Mouse (Mus musculus) effector memory CD4-positive, alpha-beta T cell, adult 5 months (primary cell): ENCODE measurements around the gene Cyp4f17. TPM values are rescaled to one million over a fixed set of nuclear protein-coding genes. Genes with fewer than 3 reads are reported as not detected.

Experiments used
- polyA plus RNA-seq: library from polyadenylated mRNA; unstranded; fragments of 100-300 nt; shearing (Covaris generic); gene quantifications from one replicate; pipeline ENCODE4 v1.2.1, GENCODE M21; 2017

Gene Cyp4f17
- 0.94 TPM for polyA plus RNA-seq

GRCm38 (mm10) chr17:32505851-32506728 lies at the start of gene Cyp4f17:
Gene Cyp4f17 (plus strand): TSS chr17:32506050.

GRCm38 (mm10) chr17:32536051-32536866 lies 30.4 kb downstream of the Cyp4f17 start, which contains the start of gene Cyp4f16:
Gene Cyp4f16 (plus strand): TSS chr17:32536558.

Other genes starting within 250 kb of the Cyp4f17 start
- gene Brd4, start 221.3 kb upstream of the Cyp4f17 start, polyA plus RNA-seq: 243 TPM
- 203 TPM for gene Akap8, start 184.8 kb upstream of the Cyp4f17 start, polyA plus RNA-seq
- 177 TPM for gene Akap8l, start 155.4 kb upstream of the Cyp4f17 start, polyA plus RNA-seq
- 19.3 TPM for gene Wiz, start 116.6 kb upstream of the Cyp4f17 start, polyA plus RNA-seq
- 514 TPM for gene Rasal3, start 102.5 kb upstream of the Cyp4f17 start, polyA plus RNA-seq
- gene Pglyrp2, start 81.9 kb upstream of the Cyp4f17 start, polyA plus RNA-seq: 38.2 TPM
- not detected for gene Cyp4f39, start 53.3 kb upstream of the Cyp4f17 start, polyA plus RNA-seq
- gene Cyp4f16, start 30.5 kb downstream of the Cyp4f17 start, polyA plus RNA-seq: 12.8 TPM
- not detected for gene Cyp4f37, start 115.3 kb downstream of the Cyp4f17 start, polyA plus RNA-seq
- not detected for gene Cyp4f40, start 152.8 kb downstream of the Cyp4f17 start, polyA plus RNA-seq
- gene Cyp4f15, start 179.6 kb downstream of the Cyp4f17 start, polyA plus RNA-seq: not detected